Mouse (Mus musculus): Measurements from ENCODE around the gene Zmynd10. TPM values are rescaled to one million over a fixed set of nuclear protein-coding genes. Genes with fewer than 3 reads are reported as not detected.

Zmynd10 gene
- polyA plus RNA-seq, 1 experiment = 0.28 TPM

DNA sequence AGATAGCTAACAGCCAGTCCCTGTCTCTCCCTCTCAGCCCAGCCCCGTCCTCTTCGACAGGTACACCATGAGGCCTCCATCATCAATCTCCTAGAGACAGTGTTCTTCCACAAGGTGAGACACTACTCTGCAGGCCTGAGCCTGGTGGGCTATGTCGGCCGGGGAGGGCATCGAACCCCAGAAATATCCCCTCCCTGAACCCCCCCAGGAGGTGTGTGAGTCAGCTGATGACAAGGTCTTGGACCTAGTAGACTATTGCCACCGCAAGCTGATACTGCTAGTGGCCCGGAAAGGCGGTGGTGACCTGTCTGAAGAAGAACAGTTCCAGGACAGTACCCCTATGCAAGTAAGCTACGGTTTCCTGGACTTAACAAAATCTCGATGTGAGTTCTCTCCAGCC is 1.7 kb downstream of the Zmynd10 start:
- TF ChIP-seq GATA1 (IDR thresholded peaks at IDR 0.05; ENCODE audit: low read length) = no peak

GRCm38 (mm10) chr9:107549297-107550074 is 2.4 kb downstream of the Zmynd10 start:
- no peak for TF ChIP-seq GATA1 (IDR thresholded peaks at IDR 0.05; ENCODE audit: low read length)

GRCm38 (mm10) chr9:107550491-107551116 is 3.5 kb downstream of the Zmynd10 start:
- no peak for TF ChIP-seq GATA1 (IDR thresholded peaks at IDR 0.05; ENCODE audit: low read length)

GRCm38 (mm10) chr9:107551117-107551889 is 4.2 kb downstream of the Zmynd10 start, which contains the start of gene Rassf1:
Rassf1 (plus strand) TSS chr9:107551555.
- no peak for TF ChIP-seq GATA1 (IDR thresholded peaks at IDR 0.05; ENCODE audit: low read length)

DNA sequence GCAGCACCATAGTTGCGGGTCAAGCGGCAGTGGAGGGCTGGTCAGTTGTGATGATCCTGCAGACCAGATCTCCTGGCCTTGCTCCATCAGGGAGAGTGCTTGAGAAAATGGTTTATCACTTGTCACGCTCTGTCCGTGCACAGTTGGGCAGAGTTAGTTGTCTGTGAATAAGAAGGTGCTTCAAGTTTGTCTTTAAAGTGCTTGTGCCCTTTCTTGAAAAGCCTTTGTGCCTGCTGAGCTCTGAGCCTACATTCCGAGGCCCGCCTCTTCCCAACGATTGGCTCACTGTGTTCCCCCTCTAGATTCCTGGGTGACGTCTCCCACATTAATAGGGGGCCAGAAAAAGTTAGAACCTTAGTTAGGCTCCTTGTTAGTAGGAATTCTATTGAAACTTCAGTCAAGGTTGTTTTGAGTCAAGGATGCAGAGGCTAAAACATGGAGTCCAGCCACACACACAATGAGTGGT is 4.8 kb downstream of the Zmynd10 start:
- TF ChIP-seq GATA1 (IDR thresholded peaks at IDR 0.05; ENCODE audit: low read length) = no peak

DNA sequence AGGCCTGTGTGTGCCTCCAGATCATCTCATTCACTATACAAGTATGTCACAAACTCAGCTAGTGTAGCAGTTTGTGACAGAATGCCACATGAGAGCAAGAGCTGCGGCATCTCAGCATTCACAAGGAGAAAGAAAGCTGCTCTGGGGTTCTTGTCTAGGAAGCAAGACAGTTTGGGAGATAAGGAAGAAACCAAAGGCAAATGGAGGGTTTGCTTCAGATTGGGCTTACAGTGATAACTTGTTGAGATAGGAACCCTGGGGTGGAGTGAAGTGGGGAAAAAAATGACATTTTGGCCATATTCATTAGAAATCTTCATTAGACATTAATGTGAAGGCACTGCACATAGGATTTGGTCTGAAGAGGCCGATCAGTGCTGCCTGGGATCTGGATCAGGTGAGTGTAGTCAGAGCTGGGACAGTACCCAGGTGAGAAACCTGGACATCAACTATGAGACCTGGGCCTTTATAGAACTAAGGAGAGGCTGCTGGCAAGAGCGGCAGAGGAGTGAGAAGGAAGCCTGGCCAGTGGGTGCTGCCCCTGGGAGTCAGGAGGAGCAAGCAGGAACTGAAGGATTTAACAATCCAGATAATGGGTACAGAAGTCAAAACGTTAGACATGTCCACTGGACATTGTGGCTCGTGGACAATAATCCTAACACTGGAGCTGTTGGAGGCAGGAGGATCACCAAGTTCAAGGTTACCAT is 5.7 kb downstream of the Zmynd10 start:
- TF ChIP-seq GATA1 (IDR thresholded peaks at IDR 0.05; ENCODE audit: low read length) = no peak

- no peak for TF ChIP-seq GATA1 (IDR thresholded peaks at IDR 0.05; ENCODE audit: low read length)
Observed at GRCm38 (mm10) chr9:107553541-107554318, 6.6 kb downstream of the Zmynd10 start.

- no peak for TF ChIP-seq GATA1 (IDR thresholded peaks at IDR 0.05; ENCODE audit: low read length)
Observed at GRCm38 (mm10) chr9:107554319-107554825, 7.3 kb downstream of the Zmynd10 start.

DNA sequence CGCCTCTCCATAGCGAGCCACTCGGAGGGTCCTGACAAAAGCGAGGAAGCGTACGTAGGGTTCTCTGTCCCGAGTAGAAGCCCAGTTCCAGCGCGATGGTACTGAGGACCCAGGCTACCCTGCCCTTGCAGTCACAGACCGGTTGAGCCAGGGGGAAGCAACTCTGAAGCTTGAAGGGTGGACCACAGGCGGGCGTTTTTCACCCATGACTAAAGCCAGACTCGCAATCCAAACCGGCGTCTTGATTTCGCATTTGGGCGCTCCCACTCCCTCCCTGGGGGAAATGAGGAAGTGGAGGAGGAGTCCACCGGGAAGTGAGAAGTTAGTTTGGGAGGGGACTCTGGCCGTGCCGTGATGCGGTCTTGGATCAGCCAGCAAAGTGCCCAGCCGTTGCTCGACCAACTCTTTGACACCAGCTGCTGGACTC is 7.9 kb downstream of the Zmynd10 start:
- no peak for TF ChIP-seq GATA1 (IDR thresholded peaks at IDR 0.05; ENCODE audit: low read length)

GRCm38 (mm10) chr9:107555701-107556100 is 8.6 kb downstream of the Zmynd10 start:
- TF ChIP-seq GATA1 (IDR thresholded peaks at IDR 0.05; ENCODE audit: low read length) = no peak

GRCm38 (mm10) chr9:107556346-107556745 is 9.2 kb downstream of the Zmynd10 start:
- TF ChIP-seq GATA1 (IDR thresholded peaks at IDR 0.05; ENCODE audit: low read length) = no peak

- no peak for TF ChIP-seq GATA1 (IDR thresholded peaks at IDR 0.05; ENCODE audit: low read length)
Observed at GRCm38 (mm10) chr9:107563029-107563581, 16.0 kb downstream of the Zmynd10 start, which contains the start of gene Tusc2. Tusc2 (plus strand) TSS chr9:107563255.

DNA sequence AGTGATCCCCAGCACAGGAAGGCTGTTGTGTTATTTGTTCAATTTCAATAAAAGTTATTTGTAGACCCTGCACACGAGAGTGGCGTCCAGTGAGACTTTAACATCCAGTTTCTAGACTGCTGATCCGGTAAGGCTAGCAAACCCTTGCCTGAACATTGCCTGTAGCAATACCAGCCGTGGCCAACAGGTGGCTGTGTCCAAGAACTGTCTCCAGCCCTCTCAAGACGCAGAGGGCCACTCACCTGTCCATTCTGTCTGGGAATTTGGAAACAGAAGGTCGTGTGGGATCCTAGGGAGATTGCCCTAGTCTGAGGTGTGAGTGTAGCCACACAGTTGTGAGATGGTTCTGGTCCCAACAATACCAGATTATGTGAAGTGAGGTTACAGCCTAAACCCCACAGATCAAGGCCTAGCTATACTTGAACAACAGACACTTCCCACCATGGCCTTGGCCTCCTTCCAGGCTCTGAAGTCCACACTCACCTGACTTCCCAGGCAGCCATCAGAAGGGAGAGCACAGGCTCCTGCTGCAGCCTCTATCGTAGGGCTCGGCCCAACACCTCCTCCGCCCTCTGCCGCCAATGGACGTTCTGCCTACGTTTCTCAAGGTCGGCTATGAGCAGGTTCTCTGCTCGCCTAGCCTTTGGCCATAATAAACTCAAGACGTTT is 19.1 kb downstream of the Zmynd10 start:
- TF ChIP-seq GATA1 (IDR thresholded peaks at IDR 0.05; ENCODE audit: low read length) = no peak
